Mouse (Mus musculus) C2C12 (cell line): ENCODE measurements around the gene Zfp282.

Experiments used
- CTCF ChIP-seq: IDR thresholded peaks from one replicate; pipeline ENCODE4 v1.5.1; 2011; ENCODE audit not compliant: control insufficient read depth, insufficient read depth, insufficient read length
- MAX ChIP-seq: IDR thresholded peaks from one replicate; pipeline ENCODE4 v1.6.1; 2011; ENCODE audit warnings: mild to moderate bottlenecking, control low read depth
- MYOG ChIP-seq: IDR thresholded peaks from one replicate; pipeline ENCODE4 v1.6.1; 2011; ENCODE audit not compliant: control insufficient read depth, insufficient read length; ENCODE audit errors: extremely low read depth

DNA sequence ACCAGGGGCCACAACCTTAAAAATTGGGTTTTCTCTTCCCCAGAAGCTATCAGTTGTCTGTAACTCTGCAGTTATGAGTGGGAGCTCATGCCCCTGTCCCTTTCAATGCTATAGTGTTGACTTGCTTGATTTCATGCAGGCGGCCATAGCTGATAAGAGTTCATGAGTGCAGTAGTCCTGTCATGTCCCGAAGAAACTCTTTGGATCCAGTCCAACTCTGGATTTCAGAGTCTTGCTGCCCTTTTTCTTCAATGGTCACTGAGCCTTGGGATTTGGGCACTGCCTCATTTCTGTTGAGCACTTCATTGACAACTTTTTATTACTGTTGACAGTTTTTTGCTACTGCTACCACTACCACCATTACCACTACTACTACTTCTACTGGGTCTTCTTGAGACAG is 39.4 kb upstream of the Zfp282 start:
- TF ChIP-seq CTCF (no peak), MYOG (no peak), MAX (no peak)
